Mouse (Mus musculus) gastrocnemius, postnatal 14 days (tissue): ENCODE measurements around the gene Borcs7. TPM values are rescaled to one million over a fixed set of nuclear protein-coding genes. Genes with fewer than 3 reads are reported as not detected.

Source experiments
- DNase-seq: peaks from one replicate; pipeline ENCODE4 v3.0.0; 2021; ENCODE audit warnings: mixed read lengths
- intact Hi-C: fragments of 180-260 bp; cut with DNase I; formaldehyde crosslinking; loops from one replicate; pipeline ENCODE4 v1.15.1; 2025; ENCODE audit warnings: low total_unique reads
- total RNA-seq, 2 experiments: library from RNA; stranded (reverse); gene quantifications; 2 replicates each; pipeline ENCODE4 v1.2.3; 2021

Gene Borcs7
- total RNA-seq, 2 experiments from 2014 or later = 14.3 to 16.2 TPM

DNA sequence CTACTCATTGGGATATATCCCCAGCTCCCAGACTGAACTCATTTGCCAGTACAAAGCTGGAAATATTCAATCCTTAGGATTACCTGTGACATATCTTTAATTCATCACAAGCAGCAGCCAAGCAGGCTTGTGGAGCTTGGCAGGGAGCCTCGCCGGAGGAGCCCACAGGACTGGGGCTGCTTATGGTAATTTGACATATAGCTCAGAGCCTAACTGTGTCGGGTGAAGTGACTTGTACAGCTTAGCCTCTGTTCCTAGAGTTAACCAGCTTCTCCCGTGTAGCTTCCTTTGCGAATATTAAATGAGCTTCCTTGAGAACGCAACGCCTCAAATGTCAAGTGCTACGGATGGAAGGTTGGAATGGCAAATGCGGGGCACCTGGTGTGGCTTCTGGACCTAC, 55.0 kb downstream of the Borcs7 start:
- DNase-seq = no peak
- intact Hi-C loops = loop anchor here (5.0 kb wide), 1 partner anchor 157 kb away; no protein-coding TSS in a partner anchor

- intact Hi-C loops = no loop called here
- no peak for DNase-seq
These were observed 58.1 kb downstream of the Borcs7 start for GRCm38 (mm10) chr19:46747799-46748198.

- no peak for DNase-seq
- intact Hi-C loops = no loop called here
These were observed 62.5 kb downstream of the Borcs7 start for GRCm38 (mm10) chr19:46752235-46752634.

Other genes starting within 250 kb of the Borcs7 start
- gene Trim8, start 188.2 kb upstream of the Borcs7 start, total RNA-seq = 10 to 100 TPM; 20.1 to 23.1 TPM
- gene Arl3, start 116.7 kb upstream of the Borcs7 start, total RNA-seq = 10 to 100 TPM; 47.1 to 56.5 TPM
- 1 to 10 TPM; 2.8 to 3.4 TPM for gene Sfxn2, start 116.5 kb upstream of the Borcs7 start, total RNA-seq
- gene Wbp1l, start 90.8 kb upstream of the Borcs7 start, total RNA-seq = 10 to 100 TPM; 30.4 to 38.5 TPM
- gene Cyp17a1, start 16.7 kb upstream of the Borcs7 start, total RNA-seq = not detected
- gene As3mt, start 17.6 kb downstream of the Borcs7 start, total RNA-seq = 10 to 100 TPM; 68.1 to 80.9 TPM
- gene Cnnm2, start 71.7 kb downstream of the Borcs7 start, total RNA-seq = 1 to 10 TPM; 4.0 to 4.1 TPM